In genomic region chr13:109813924-109814323, GRCm38 (mm10) we compare ENCODE assay signal across 24 mouse cellular contexts.
"Had no signal": no experiment of that assay in that cellular context is flagged by ENCODE, and none has a peak within 500 bp of the region (broad histone marks: within the 10 kb centered on the region; RNA-seq: fewer than 3 reads in every experiment).

No protein-coding gene starts in this region.

- H3K4me3 ChIP-seq: heart, adult 2 months; heart, embryonic 13.5 days; heart, embryonic 15.5 days; hindbrain, embryonic 13.5 days; hindbrain, embryonic 15.5 days; limb, embryonic 13.5 days; limb, embryonic 15.5 days; liver, embryonic 12.5 days had no signal

- H3K9ac ChIP-seq: heart, embryonic 13.5 days; heart, embryonic 15.5 days; hindbrain, embryonic 13.5 days; hindbrain, embryonic 15.5 days; limb, embryonic 13.5 days; limb, embryonic 15.5 days; liver, embryonic 12.5 days; liver, embryonic 14.5 days had no signal

- H3K27ac ChIP-seq: heart, adult 2 months; heart, embryonic 13.5 days; heart, embryonic 15.5 days; hindbrain, embryonic 13.5 days; hindbrain, embryonic 15.5 days; hindbrain, postnatal 0 days; limb, embryonic 13.5 days; limb, embryonic 15.5 days; liver, embryonic 12.5 days; liver, embryonic 14.5 days had no signal

- H3K27me3 ChIP-seq: heart, embryonic 13.5 days; heart, embryonic 15.5 days; hindbrain, embryonic 13.5 days; hindbrain, embryonic 15.5 days; limb, embryonic 13.5 days; limb, embryonic 15.5 days; liver, embryonic 12.5 days had no signal

- H3K4me1 ChIP-seq: heart, embryonic 15.5 days; hindbrain, embryonic 13.5 days; hindbrain, embryonic 15.5 days; liver, embryonic 12.5 days had no signal

- H3K9me3 ChIP-seq: heart, embryonic 13.5 days; heart, embryonic 15.5 days; hindbrain, embryonic 13.5 days; hindbrain, embryonic 15.5 days; limb, embryonic 13.5 days; limb, embryonic 15.5 days; liver, embryonic 12.5 days had no signal

- ATAC-seq: hindbrain, postnatal 0 days; intestine, embryonic 16.5 days; liver, embryonic 12.5 days had no signal

- DNase-seq: gastrocnemius, postnatal 14 days; gastrocnemius, postnatal 36 days; heart, adult 11 months; heart, adult 2 months; heart, postnatal 14 days; heart, postnatal 36 days; kidney, adult 11 months; kidney, adult 9 months; kidney, postnatal 10 days; kidney, postnatal 36 days; layer of hippocampus, adult 9-11 months; layer of hippocampus, postnatal 36 days; left cerebral cortex, postnatal 4 days had no signal

- H3K4me2 ChIP-seq: heart, embryonic 11.5 days; heart, embryonic 13.5 days; heart, embryonic 15.5 days; hindbrain, embryonic 13.5 days; hindbrain, embryonic 15.5 days; limb, embryonic 13.5 days; limb, embryonic 15.5 days; liver, embryonic 12.5 days had no signal

- H3K36me3 ChIP-seq: heart, embryonic 13.5 days; heart, embryonic 15.5 days; hindbrain, embryonic 13.5 days; hindbrain, embryonic 15.5 days; limb, embryonic 13.5 days; limb, embryonic 15.5 days; liver, embryonic 12.5 days had no signal
